In the genomic region with DNA sequence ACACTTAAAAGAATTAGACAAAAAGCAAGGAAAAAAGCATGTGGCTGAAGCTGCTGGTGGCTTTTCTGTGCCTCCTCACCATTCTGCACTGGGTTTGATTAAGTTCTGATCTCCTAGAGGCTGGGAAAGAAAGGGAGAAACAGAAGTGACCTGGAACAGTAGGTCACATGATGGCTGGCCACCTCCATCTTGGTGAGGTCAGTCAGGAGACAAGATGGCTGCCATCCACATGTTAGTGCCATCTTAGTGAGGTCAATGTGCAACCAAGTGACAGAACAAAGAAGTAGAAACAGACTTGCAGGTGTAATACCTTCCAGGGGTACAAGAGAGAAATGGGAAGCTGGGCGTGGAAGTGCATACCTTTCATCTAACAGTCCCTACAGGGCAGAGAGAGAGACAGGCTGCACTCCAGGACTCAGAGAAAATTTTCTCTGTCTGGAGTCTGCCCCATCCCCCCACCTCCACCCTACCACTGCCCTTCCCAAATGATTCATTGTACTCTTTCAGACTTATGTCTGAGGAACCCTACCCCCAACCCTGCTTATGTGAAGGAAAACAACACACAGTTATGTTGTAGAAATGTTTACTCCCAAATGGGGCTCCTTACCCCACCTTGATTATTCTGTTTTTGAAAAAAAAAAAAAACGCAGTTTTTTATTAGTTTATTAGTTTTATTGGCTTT, we compare ENCODE assay signal across 9 mouse cellular contexts.
A peak's percentile ranks its signal among the peaks of the same experiment; 100 is the strongest.
DNase-seq lines count a peak whose midpoint lies in the region; ATAC-seq and TF ChIP-seq lines count a peak whose summit lies in the region.
"Had no signal": no experiment of that assay in that cellular context is flagged by ENCODE, and none has a peak within 500 bp of the region (broad histone marks: within the 10 kb centered on the region; RNA-seq: fewer than 3 reads in every experiment).

No protein-coding gene starts in this region.

- TF ChIP-seq EP300 in MEL (IDR thresholded peaks at IDR 0.05; ENCODE audit: low read depth in 1 of 2, low read length in 2 of 2), result no peak
- TF ChIP-seq EP300 in heart, adult 2 months (IDR thresholded peaks at IDR 0.05; ENCODE audit: insufficient read depth, low read depth, low read length), result no peak

- no peaks in the 10 kb centered on the region for H3K9me3 ChIP-seq in limb, embryonic 11.5 days (ENCODE audit: control insufficient read depth, low read length)
- H3K9me3 ChIP-seq in limb, embryonic 10.5 days (replicated peaks), result no peaks in the 10 kb centered on the region
- no peaks in the 10 kb centered on the region for H3K9me3 ChIP-seq in MEL (replicated peaks; ENCODE audit: insufficient read depth, low read length)
- no peaks in the 10 kb centered on the region for H3K9me3 ChIP-seq in midbrain, embryonic 16.5 days (replicated peaks; ENCODE audit: control insufficient read depth, low read length, poor library complexity, severe bottlenecking)
- H3K9me3 ChIP-seq: embryonic facial prominence, embryonic 13.5 days had no signal

- H3K79me2 ChIP-seq in MEL (ENCODE audit: control insufficient read depth, insufficient read depth, low read length, poor library complexity), result no peaks in the 10 kb centered on the region
- no peaks in the 10 kb centered on the region for H3K79me2 ChIP-seq in heart, adult 2 months (replicated peaks; ENCODE audit: control insufficient read depth, insufficient read depth, low read length)

- H3K27ac ChIP-seq in limb, embryonic 11.5 days (replicated peaks; ENCODE audit: low read depth, low read length), result no peak overlapping the region
- H3K27ac ChIP-seq in limb, embryonic 10.5 days, result no peak overlapping the region
- no peak overlapping the region for H3K27ac ChIP-seq in MEL (ENCODE audit: control insufficient read depth, low read depth, low read length)
- H3K27ac ChIP-seq in midbrain, embryonic 16.5 days (ENCODE audit: low read length), result no peak overlapping the region
- H3K27ac ChIP-seq in heart, adult 2 months, result no peak overlapping the region
- H3K27ac ChIP-seq: embryonic facial prominence, embryonic 13.5 days had no signal

- peak; percentile 26 for DNase-seq in limb, embryonic 11.5 days (ENCODE audit: low spot score)
- no peak for DNase-seq in limb, embryonic 10.5 days (ENCODE audit: low spot score)
- DNase-seq in MEL (ENCODE audit: low read depth, low spot score), result peak; percentile 69
- no peak for DNase-seq in heart, adult 18-20 months
- no peak for DNase-seq in thymus, postnatal 14 days
- no peak for DNase-seq in heart, adult 2 months

- no peak for TF ChIP-seq RAD21 in MEL (IDR thresholded peaks at IDR 0.05; ENCODE audit: low read depth, low read length)

- H3K9ac ChIP-seq in limb, embryonic 11.5 days (ENCODE audit: low read length), result no peak overlapping the region
- H3K9ac ChIP-seq in MEL (ENCODE audit: control insufficient read depth, low read depth, low read length, poor library complexity, severe bottlenecking), result no peak overlapping the region
- H3K9ac ChIP-seq in midbrain, embryonic 16.5 days (ENCODE audit: low read depth, low read length), result no peak overlapping the region
- H3K9ac ChIP-seq in heart, adult 2 months (ENCODE audit: low read depth, low read length), result no peak overlapping the region
- H3K9ac ChIP-seq: embryonic facial prominence, embryonic 13.5 days had no signal

- H3K4me2 ChIP-seq in limb, embryonic 11.5 days (ENCODE audit: low read depth, severe bottlenecking), result no peak overlapping the region
- H3K4me2 ChIP-seq in midbrain, embryonic 16.5 days (ENCODE audit: low read length), result no peak overlapping the region
- H3K4me2 ChIP-seq: embryonic facial prominence, embryonic 13.5 days had no signal

- no peak; the same call in 1 of the 2 replicates for ATAC-seq in limb, embryonic 11.5 days (ENCODE audit: insufficient number of reproducible peaks, low FRiP score, low TSS enrichment, low read depth)
- ATAC-seq in granulocyte monocyte progenitor cell, adult 5-6 weeks (replicated peaks; ENCODE audit: poor library complexity, severe bottlenecking), result peak; percentile 12; the same call in 1 of the 2 replicates
- ATAC-seq in midbrain, embryonic 16.5 days, result 0 out of 2 replicates have a peak, but pooled peaks have one; percentile 21

- no peaks in the 10 kb centered on the region for H3K36me3 ChIP-seq in limb, embryonic 11.5 days (ENCODE audit: control insufficient read depth, insufficient read depth, low read length)
- H3K36me3 ChIP-seq in limb, embryonic 10.5 days, result no peaks in the 10 kb centered on the region
- H3K36me3 ChIP-seq in MEL (ENCODE audit: control insufficient read depth in 1 of 2, insufficient read depth in 2 of 2, low read length in 2 of 2), result peaks cover 0 to 11% of the 10 kb centered on the region in 2 experiments; a peak in 2 of 4 replicates
- H3K36me3 ChIP-seq in midbrain, embryonic 16.5 days (ENCODE audit: control insufficient read depth, insufficient read depth, low read length), result no peaks in the 10 kb centered on the region
- H3K36me3 ChIP-seq in heart, adult 2 months (ENCODE audit: control insufficient read depth, insufficient read depth, low read length), result no peaks in the 10 kb centered on the region
- H3K36me3 ChIP-seq: embryonic facial prominence, embryonic 13.5 days had no signal

- intact Hi-C loops in heart, adult 2 months (cut with DNase I), result no loop called here

- TF ChIP-seq POLR2A in MEL (IDR thresholded peaks at IDR 0.05; ENCODE audit: control insufficient read depth in 1 of 2, insufficient read depth in 1 of 2, low read depth in 1 of 2, low read length in 2 of 2, poor library complexity in 1 of 2), result no peak
- no peak for TF ChIP-seq POLR2A in heart, adult 2 months (IDR thresholded peaks at IDR 0.05; ENCODE audit: insufficient read depth, low read depth, low read length)

- H3K4me1 ChIP-seq in limb, embryonic 11.5 days (ENCODE audit: control insufficient read depth, insufficient read depth, low read length), result no peaks in the 10 kb centered on the region
- no peaks in the 10 kb centered on the region for H3K4me1 ChIP-seq in limb, embryonic 10.5 days
- peaks cover 3 to 14% of the 10 kb centered on the region in 2 experiments; a peak in 3 of 4 replicates for H3K4me1 ChIP-seq in MEL (ENCODE audit: control insufficient read depth in 1 of 2, insufficient read depth in 2 of 2, low read length in 2 of 2)
- H3K4me1 ChIP-seq in midbrain, embryonic 16.5 days (ENCODE audit: control insufficient read depth, insufficient read depth, low read length), result no peaks in the 10 kb centered on the region
- H3K4me1 ChIP-seq in heart, adult 2 months (ENCODE audit: control insufficient read depth, insufficient read depth, low read length), result no peaks in the 10 kb centered on the region
- H3K4me1 ChIP-seq: embryonic facial prominence, embryonic 13.5 days had no signal

- H3K4me3 ChIP-seq in limb, embryonic 11.5 days (ENCODE audit: low read depth, low read length), result no peak overlapping the region
- H3K4me3 ChIP-seq in limb, embryonic 10.5 days, result no peak overlapping the region
- H3K4me3 ChIP-seq in MEL (ENCODE audit: control insufficient read depth in 1 of 2, insufficient read depth in 1 of 2, low read depth in 2 of 2, low read length in 2 of 2), result no peak overlapping the region
- H3K4me3 ChIP-seq in midbrain, embryonic 16.5 days (ENCODE audit: low read depth, low read length), result no peak overlapping the region
- no peak overlapping the region for H3K4me3 ChIP-seq in heart, adult 2 months
- H3K4me3 ChIP-seq: embryonic facial prominence, embryonic 13.5 days had no signal

- no peak for TF ChIP-seq CTCF in MEL (IDR thresholded peaks at IDR 0.05 in 2 of 3, conservative IDR thresholded peaks at IDR 0.05 in 1 of 3; ENCODE audit: control insufficient read depth in 1 of 3, insufficient read depth in 1 of 3, low read depth in 2 of 3, low read length in 3 of 3, poor library complexity in 1 of 3, severe bottlenecking in 1 of 3)
- no peak for TF ChIP-seq CTCF in heart, adult 2 months (IDR thresholded peaks at IDR 0.05)

- no peaks in the 10 kb centered on the region for H3K27me3 ChIP-seq in limb, embryonic 11.5 days (ENCODE audit: control insufficient read depth, insufficient read depth, low read length)
- H3K27me3 ChIP-seq in limb, embryonic 10.5 days (ENCODE audit: low read depth, poor library complexity, severe bottlenecking), result no peaks in the 10 kb centered on the region
- no peaks in the 10 kb centered on the region for H3K27me3 ChIP-seq in MEL (ENCODE audit: control insufficient read depth in 1 of 2, insufficient read depth in 2 of 2, low read length in 2 of 2)
- H3K27me3 ChIP-seq in midbrain, embryonic 16.5 days (ENCODE audit: control insufficient read depth, insufficient read depth, low read depth, low read length), result no peaks in the 10 kb centered on the region
- H3K27me3 ChIP-seq in heart, adult 2 months (ENCODE audit: control insufficient read depth, insufficient read depth, low read length), result no peaks in the 10 kb centered on the region
- H3K27me3 ChIP-seq: embryonic facial prominence, embryonic 13.5 days had no signal

- WGBS in limb, embryonic 11.5 days, result 91% methylated on average over 2 of the region's 2 CpGs
- 90% methylated on average over 2 of the region's 2 CpGs for WGBS in limb, embryonic 10.5 days
- 92% methylated on average over 2 of the region's 2 CpGs for WGBS in midbrain, embryonic 16.5 days
- WGBS in heart, adult 2 months, result 85% methylated on average over 2 of the region's 2 CpGs

TF ChIP-seq in MEL, 35 proteins besides CTCF, POLR2A, EP300 and RAD21 (continues in another document):
- TF ChIP-seq E2F4 (IDR thresholded peaks at IDR 0.05; ENCODE audit: borderline replicate concordance, low read depth, low read length) (no peak), ZKSCAN1 (IDR thresholded peaks at IDR 0.05; ENCODE audit: low read depth, low read length) (no peak), ZMIZ1 (IDR thresholded peaks at IDR 0.05; ENCODE audit: low read depth, low read length) (no peak), SIN3A (IDR thresholded peaks at IDR 0.05; ENCODE audit: low read length) (no peak), BHLHE40 (IDR thresholded peaks at IDR 0.05; ENCODE audit: borderline replicate concordance, low read depth, low read length) (no peak), SMC3 (IDR thresholded peaks at IDR 0.05; ENCODE audit: low read depth, low read length) (no peak), MXI1 (IDR thresholded peaks at IDR 0.05; ENCODE audit: low read depth, low read length) (no peak), MAFK (IDR thresholded peaks at IDR 0.05; ENCODE audit: borderline replicate concordance, low read depth, low read length) (no peak), ELF1 (IDR thresholded peaks at IDR 0.05; ENCODE audit: low read depth, low read length) (no peak), ETS1 (IDR thresholded peaks at IDR 0.05; ENCODE audit: low read depth, low read length) (no peak), GATA1 (IDR thresholded peaks at IDR 0.05; ENCODE audit: low read depth, low read length) (no peak), RCOR1 (IDR thresholded peaks at IDR 0.05; ENCODE audit: low read depth, low read length) (peak; percentile 69), MEF2A (IDR thresholded peaks at IDR 0.05; ENCODE audit: extremely low read depth, insufficient replicate concordance, low read depth, low read length, poor library complexity, severe bottlenecking) (no peak), CHD2 (IDR thresholded peaks at IDR 0.05; ENCODE audit: low read length) (no peak), NRF1 (IDR thresholded peaks at IDR 0.05; ENCODE audit: insufficient read depth, low read depth, low read length, poor library complexity, severe bottlenecking) (peak; percentile 63; the same call in 1 of the 2 replicates), TAL1 (IDR thresholded peaks at IDR 0.05; ENCODE audit: low read length) (no peak)

Comparison
In these comparisons a context has a peak if more than half of its experiments do, and no peak if none do; other contexts are left out.
1. DNase-seq: peak in limb, embryonic 11.5 days (single experiment) and MEL (single experiment); none in limb, embryonic 10.5 days (single experiment), heart, adult 18-20 months (0 of 2), thymus, postnatal 14 days (single experiment) and heart, adult 2 months (0 of 2).